ENCODE assay signal across 7 mouse cellular contexts in genomic region chr8:71701414-71702086, GRCm38 (mm10). TPM values are rescaled to one million over a fixed set of nuclear protein-coding genes. Genes with fewer than 3 reads are reported as not detected.
A peak's percentile ranks its signal among the peaks of the same experiment; 100 is the strongest.
DNase-seq lines count a peak whose midpoint lies in the region; ATAC-seq and TF ChIP-seq lines count a peak whose summit lies in the region.

Gene B3gnt3, minus strand, starts transcription at chr8:71701789.

- no peaks in the 10 kb centered on the region for H3K9me3 ChIP-seq in lung, postnatal 0 days (ENCODE audit: low read length)
- H3K9me3 ChIP-seq in forebrain, embryonic 16.5 days (ENCODE audit: control insufficient read depth, low read length) = no peaks in the 10 kb centered on the region
- no peaks in the 10 kb centered on the region for H3K9me3 ChIP-seq in liver, embryonic 13.5 days (replicated peaks)
- no peaks in the 10 kb centered on the region for H3K9me3 ChIP-seq in stomach, postnatal 0 days (ENCODE audit: control insufficient read depth, low read length)

- peaks cover 15% of the 10 kb centered on the region; the same call in 1 of the 2 replicates for H3K27me3 ChIP-seq in lung, postnatal 0 days (replicated peaks; ENCODE audit: insufficient read depth, low read length)
- peaks cover 49% of the 10 kb centered on the region for H3K27me3 ChIP-seq in forebrain, embryonic 16.5 days (replicated peaks; ENCODE audit: control insufficient read depth, insufficient read depth, low read length)
- H3K27me3 ChIP-seq in liver, embryonic 13.5 days = peaks cover 62% of the 10 kb centered on the region
- no peaks in the 10 kb centered on the region for H3K27me3 ChIP-seq in stomach, postnatal 0 days (ENCODE audit: control insufficient read depth, insufficient read depth, low read length)

- peak within 1 kb of the TSS; percentile 41 for H3K4me3 ChIP-seq in lung, postnatal 0 days (ENCODE audit: low read depth, low read length)
- H3K4me3 ChIP-seq in forebrain, embryonic 16.5 days (replicated peaks; ENCODE audit: low read length) = 0 out of 2 replicates have a peak within 1 kb of the TSS, but pooled peaks have one; percentile 0
- peak within 1 kb of the TSS; percentile 61 for H3K4me3 ChIP-seq in liver, embryonic 13.5 days (replicated peaks)
- peak within 1 kb of the TSS; percentile 45 for H3K4me3 ChIP-seq in stomach, postnatal 0 days (ENCODE audit: low read depth, low read length)

- no peak for DNase-seq in lung, postnatal 0 days (ENCODE audit: low spot score)
- DNase-seq in lung, postnatal 10 days = no peak
- no peak for DNase-seq in liver, embryonic 13.5 days
- peak; percentile 87 for DNase-seq in stomach, postnatal 0 days (ENCODE audit: low spot score)
- DNase-seq in thymus, postnatal 25 days = no peak

- no peaks in the 10 kb centered on the region for H3K36me3 ChIP-seq in lung, postnatal 0 days (ENCODE audit: insufficient read depth, low read length)
- H3K36me3 ChIP-seq in forebrain, embryonic 16.5 days (ENCODE audit: control insufficient read depth, insufficient read depth) = no peaks in the 10 kb centered on the region
- H3K36me3 ChIP-seq in liver, embryonic 13.5 days = no peaks in the 10 kb centered on the region
- H3K36me3 ChIP-seq in stomach, postnatal 0 days (ENCODE audit: control insufficient read depth, insufficient read depth, low read length) = no peaks in the 10 kb centered on the region

- H3K9ac ChIP-seq in lung, postnatal 0 days (replicated peaks; ENCODE audit: low read depth) = no peak within 1 kb of the TSS; the same call in none of the 2 replicates
- no peak within 1 kb of the TSS for H3K9ac ChIP-seq in forebrain, embryonic 16.5 days (replicated peaks; ENCODE audit: low read depth, low read length)
- H3K9ac ChIP-seq in liver, embryonic 13.5 days = peak within 1 kb of the TSS; percentile 75
- H3K9ac ChIP-seq in stomach, postnatal 0 days (ENCODE audit: low read length) = peak within 1 kb of the TSS; percentile 61

- 11% methylated on average over 24 of the region's 34 CpGs for WGBS in lung, postnatal 0 days
- WGBS in forebrain, embryonic 16.5 days = 16% methylated on average over 32 of the region's 34 CpGs
- WGBS in liver, embryonic 13.5 days (ENCODE audit: insufficient replicate concordance) = 12% methylated on average over 32 of the region's 34 CpGs
- 14% methylated on average over 28 of the region's 34 CpGs for WGBS in stomach, postnatal 0 days

- no peak for TF ChIP-seq EP300 in lung, postnatal 0 days (IDR thresholded peaks at IDR 0.05)
- TF ChIP-seq EP300 in stomach, postnatal 0 days (optimal IDR thresholded peaks at IDR 0.05) = no peak

- peak within 1 kb of the TSS; percentile 60 for H3K4me2 ChIP-seq in lung, postnatal 0 days (replicated peaks; ENCODE audit: low read depth, low read length)
- peak within 1 kb of the TSS; percentile 8; the same call in 1 of the 2 replicates for H3K4me2 ChIP-seq in forebrain, embryonic 16.5 days (ENCODE audit: low read length)
- H3K4me2 ChIP-seq in liver, embryonic 13.5 days = peak within 1 kb of the TSS; percentile 81
- peak within 1 kb of the TSS; percentile 58 for H3K4me2 ChIP-seq in stomach, postnatal 0 days (replicated peaks; ENCODE audit: low read depth)

- H3K27ac ChIP-seq in lung, postnatal 0 days (ENCODE audit: low read length) = peak within 1 kb of the TSS; percentile 71
- H3K27ac ChIP-seq in forebrain, embryonic 16.5 days (ENCODE audit: low read length) = no peak within 1 kb of the TSS
- peak within 1 kb of the TSS; percentile 90 for H3K27ac ChIP-seq in liver, embryonic 13.5 days
- peak within 1 kb of the TSS; percentile 86 for H3K27ac ChIP-seq in stomach, postnatal 0 days (replicated peaks)

- H3K4me1 ChIP-seq in lung, postnatal 0 days (ENCODE audit: insufficient read depth, low read depth, low read length) = no peaks in the 10 kb centered on the region
- 0 out of 2 replicates have a peak, but pooled peaks cover 2% of the 10 kb centered on the region for H3K4me1 ChIP-seq in forebrain, embryonic 16.5 days (replicated peaks; ENCODE audit: control insufficient read depth, insufficient read depth, low read length)
- H3K4me1 ChIP-seq in liver, embryonic 13.5 days (replicated peaks) = peaks cover 55% of the 10 kb centered on the region
- H3K4me1 ChIP-seq in stomach, postnatal 0 days (replicated peaks; ENCODE audit: control insufficient read depth, insufficient read depth) = no peaks in the 10 kb centered on the region; the same call in 1 of the 2 replicates

- no peak for TF ChIP-seq CTCF in lung, postnatal 0 days (IDR thresholded peaks at IDR 0.05)
- TF ChIP-seq CTCF in stomach, postnatal 0 days (IDR thresholded peaks at IDR 0.05; ENCODE audit: low read depth) = no peak

- ATAC-seq in lung, postnatal 0 days = no peak; the same call in 1 of the 2 replicates
- no peak for ATAC-seq in forebrain, embryonic 16.5 days
- ATAC-seq in liver, embryonic 13.5 days (ENCODE audit: low read depth) = no peak
- ATAC-seq in stomach, postnatal 0 days (ENCODE audit: low FRiP score, low TSS enrichment) = peak; percentile 70
- ATAC-seq in cerebellum, adult (ENCODE audit: insufficient number of reproducible peaks, low FRiP score, low TSS enrichment) = no peak

RNA-seq across cellular contexts. Expression of gene B3gnt3, which starts in this region (rescaled TPM):
- polyA plus RNA-seq in lung, postnatal 0 days (2015; fragmentation: Nextera tagmentation; extraction: Ambion mirVana) = 11.7 and 12.1 TPM in 2 replicates
- polyA plus RNA-seq in forebrain, embryonic 16.5 days (2015; fragmentation: Nextera tagmentation; extraction: Ambion mirVana) = 0.58 and 0.68 TPM in 2 replicates
- 3.5 and 3.7 TPM in 2 replicates for polyA plus RNA-seq in liver, embryonic 13.5 days (2015; fragmentation: Nextera tagmentation; extraction: Ambion mirVana)
- 35.9 and 36.9 TPM in 2 replicates for polyA plus RNA-seq in stomach, postnatal 0 days (2015; fragmentation: Nextera tagmentation; extraction: Ambion mirVana)

Comparison
In these comparisons a context has a peak if more than half of its experiments do, and no peak if none do; other contexts are left out.
1. H3K4me2 ChIP-seq: peak in every context shown above with its lines; median percentile 81 in liver, embryonic 13.5 days; 60 in lung, postnatal 0 days; 58 in stomach, postnatal 0 days; 8 in forebrain, embryonic 16.5 days.
2. H3K4me3 ChIP-seq: peak in every context shown above with its lines; median percentile 61 in liver, embryonic 13.5 days; 45 in stomach, postnatal 0 days; 41 in lung, postnatal 0 days; 0 in forebrain, embryonic 16.5 days.
3. H3K9ac ChIP-seq: peak in liver, embryonic 13.5 days (single experiment) and stomach, postnatal 0 days (single experiment); none in lung, postnatal 0 days (single experiment) and forebrain, embryonic 16.5 days (single experiment).